Mouse (Mus musculus): ENCODE results near the gene Chd6. TPM values are rescaled to one million over a fixed set of nuclear protein-coding genes. Genes with fewer than 3 reads are reported as not detected.

Gene Chd6
- polyA plus RNA-seq, 1 experiment from 2014 or later: 37.0 TPM

DNA sequence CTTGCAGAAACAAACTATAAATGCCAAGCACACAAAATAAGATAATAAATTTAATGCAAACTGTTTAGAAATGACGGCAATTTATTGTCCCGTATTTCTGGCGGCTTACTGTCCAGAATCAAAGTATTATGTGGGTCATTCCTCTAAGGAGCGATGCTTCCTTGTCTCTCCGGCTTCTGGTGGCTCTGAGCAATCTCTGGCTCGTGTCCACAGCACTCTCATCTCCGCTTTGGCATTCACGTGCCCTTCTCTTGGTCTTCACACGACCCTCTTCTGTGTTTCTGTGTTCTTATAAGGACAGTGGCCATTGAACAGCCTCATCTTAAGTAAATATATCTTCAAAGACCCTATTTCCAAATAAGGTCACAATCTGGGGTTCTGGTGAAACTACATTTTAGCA, 194.2 kb downstream of the Chd6 start:
- H3K9me3 ChIP-seq (ENCODE audit: control insufficient read depth, low read length): no peaks in the 10 kb centered on the region
- no peak for ATAC-seq
- no peaks in the 10 kb centered on the region for H3K36me3 ChIP-seq (ENCODE audit: control insufficient read depth, insufficient read depth)
- no peak overlapping the region for H3K4me2 ChIP-seq (ENCODE audit: low read length)
- peaks cover 29% of the 10 kb centered on the region for H3K27me3 ChIP-seq (replicated peaks; ENCODE audit: control insufficient read depth, insufficient read depth, low read length)
- H3K27ac ChIP-seq (ENCODE audit: low read length): no peak overlapping the region
- 87% methylated on average over 9 of the region's 9 CpGs for WGBS
- no peak overlapping the region for H3K4me3 ChIP-seq (replicated peaks; ENCODE audit: low read length)
- H3K9ac ChIP-seq (replicated peaks; ENCODE audit: low read depth, low read length): no peak overlapping the region
- H3K4me1 ChIP-seq (replicated peaks; ENCODE audit: control insufficient read depth, insufficient read depth, low read length): peaks cover 20% of the 10 kb centered on the region

DNA sequence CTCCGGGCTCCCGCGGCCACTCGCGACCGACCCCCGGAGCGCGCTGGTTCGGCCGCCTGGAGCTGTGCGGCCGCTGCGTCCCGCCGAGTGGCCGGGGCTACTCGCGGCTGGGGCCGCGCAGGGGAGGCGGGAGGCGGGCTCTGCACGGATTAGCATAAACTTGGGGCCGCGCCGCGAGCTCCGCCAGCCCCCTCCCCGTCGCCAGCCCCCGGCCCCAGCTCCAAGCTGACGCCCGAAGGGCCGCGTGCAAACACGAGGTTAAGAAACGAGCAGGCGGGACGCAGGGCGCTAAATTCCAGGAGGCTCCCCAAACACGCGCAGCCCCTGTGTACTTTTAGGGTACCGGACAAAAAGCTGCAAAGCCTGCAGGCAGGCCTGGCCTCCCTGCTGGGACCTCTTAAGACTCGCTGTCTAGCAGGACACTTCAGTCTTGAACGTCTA, 196.6 kb downstream of the Chd6 start, which contains the start of gene Emilin3:
TSS of gene Emilin3 (minus strand) at position 98 of the 441 bp plus-strand sequence.
- Histone ChIP-seq H3K27ac (ENCODE audit: low read length) (no peak within 1 kb of the TSS), H3K9ac (replicated peaks; ENCODE audit: low read depth, low read length) (peak within 1 kb of the TSS; percentile 54), H3K36me3 (ENCODE audit: control insufficient read depth, insufficient read depth) (no peaks in the 10 kb centered on the region), H3K4me2 (ENCODE audit: low read length) (peak within 1 kb of the TSS; percentile 68), H3K27me3 (replicated peaks; ENCODE audit: control insufficient read depth, insufficient read depth, low read length) (peaks cover 29% of the 10 kb centered on the region), H3K4me1 (replicated peaks; ENCODE audit: control insufficient read depth, insufficient read depth, low read length) (peaks cover 20% of the 10 kb centered on the region), H3K4me3 (replicated peaks; ENCODE audit: low read length) (peak within 1 kb of the TSS; percentile 41), H3K9me3 (ENCODE audit: control insufficient read depth, low read length) (no peaks in the 10 kb centered on the region)
- WGBS: under 1% methylated on average over 46 of the region's 46 CpGs
- ATAC-seq: peak; percentile 37; the same call in 1 of the 2 replicates

DNA sequence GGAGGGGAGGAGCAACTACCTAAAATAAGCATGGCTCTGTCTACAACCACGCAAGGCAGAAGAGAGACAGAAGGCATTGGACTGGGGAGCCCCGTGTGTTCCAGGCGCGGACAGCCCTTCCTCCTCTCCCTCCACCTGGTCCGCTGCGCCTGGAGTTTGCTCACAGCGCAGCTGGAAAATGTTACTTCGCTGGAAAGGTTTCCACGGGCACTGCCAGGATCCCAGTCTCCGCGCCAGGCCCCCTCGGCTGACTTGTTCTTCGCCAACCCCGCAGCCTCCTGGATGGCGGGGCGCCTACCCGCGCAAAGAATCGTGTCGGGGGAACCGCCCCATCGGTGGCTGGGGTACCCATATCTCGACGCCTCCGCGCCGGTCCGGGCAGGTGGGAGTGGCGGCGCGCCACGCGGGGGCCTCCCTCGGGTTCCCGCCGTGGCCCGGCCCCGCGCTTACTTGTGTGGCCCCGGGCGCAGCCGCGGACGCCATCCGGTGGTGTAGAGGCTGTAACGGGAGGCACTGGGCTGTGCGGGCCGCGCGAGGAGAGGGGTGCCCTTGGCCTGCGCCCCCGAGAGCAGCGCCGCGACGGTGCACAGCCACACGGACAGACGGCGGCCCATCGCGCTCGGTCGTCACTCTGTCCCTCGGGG, 197.2 kb downstream of the Chd6 start:
- H3K4me1 ChIP-seq (replicated peaks; ENCODE audit: control insufficient read depth, insufficient read depth, low read length): peaks cover 18% of the 10 kb centered on the region
- peak overlapping the region; percentile 68 for H3K4me2 ChIP-seq (ENCODE audit: low read length)
- no peak overlapping the region for H3K27ac ChIP-seq (ENCODE audit: low read length)
- H3K36me3 ChIP-seq (ENCODE audit: control insufficient read depth, insufficient read depth): no peaks in the 10 kb centered on the region
- peak; percentile 49 for ATAC-seq
- H3K9me3 ChIP-seq (ENCODE audit: control insufficient read depth, low read length): no peaks in the 10 kb centered on the region
- peak overlapping the region; percentile 41 for H3K4me3 ChIP-seq (replicated peaks; ENCODE audit: low read length)
- WGBS: 1% methylated on average over 59 of the region's 64 CpGs
- peak overlapping the region; percentile 54 for H3K9ac ChIP-seq (replicated peaks; ENCODE audit: low read depth, low read length)
- H3K27me3 ChIP-seq (replicated peaks; ENCODE audit: control insufficient read depth, insufficient read depth, low read length): peaks cover 29% of the 10 kb centered on the region

DNA sequence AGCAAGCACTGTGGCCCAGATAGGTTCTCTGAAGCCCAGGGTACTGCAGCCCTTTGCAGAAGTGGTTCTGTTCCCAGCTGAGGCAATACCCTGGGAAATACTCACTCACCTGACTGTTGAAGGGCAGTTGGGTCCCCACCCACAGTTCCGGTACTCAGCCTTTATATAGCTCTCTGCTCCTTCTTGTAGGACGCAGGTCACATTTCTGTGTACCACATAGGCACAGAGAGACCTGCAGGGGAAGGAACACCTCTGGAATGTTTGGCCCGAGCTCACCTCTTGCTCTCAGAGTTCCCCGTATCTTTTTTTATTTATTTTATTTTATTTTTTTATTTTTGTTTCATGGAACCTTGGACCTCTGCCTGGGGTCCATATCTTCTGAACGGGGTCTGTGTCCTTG, 198.2 kb downstream of the Chd6 start:
- H3K27me3 ChIP-seq (replicated peaks; ENCODE audit: control insufficient read depth, insufficient read depth, low read length): peaks cover 29% of the 10 kb centered on the region
- peaks cover 15% of the 10 kb centered on the region for H3K4me1 ChIP-seq (replicated peaks; ENCODE audit: control insufficient read depth, insufficient read depth, low read length)
- 93% methylated on average over 5 of the region's 5 CpGs for WGBS
- ATAC-seq: no peak
- H3K27ac ChIP-seq (ENCODE audit: low read length): no peak overlapping the region
- H3K4me3 ChIP-seq (replicated peaks; ENCODE audit: low read length): no peak overlapping the region
- no peak overlapping the region for H3K4me2 ChIP-seq (ENCODE audit: low read length)
- H3K9me3 ChIP-seq (ENCODE audit: control insufficient read depth, low read length): no peaks in the 10 kb centered on the region
- H3K36me3 ChIP-seq (ENCODE audit: control insufficient read depth, insufficient read depth): no peaks in the 10 kb centered on the region
- H3K9ac ChIP-seq (replicated peaks; ENCODE audit: low read depth, low read length): no peak overlapping the region

DNA sequence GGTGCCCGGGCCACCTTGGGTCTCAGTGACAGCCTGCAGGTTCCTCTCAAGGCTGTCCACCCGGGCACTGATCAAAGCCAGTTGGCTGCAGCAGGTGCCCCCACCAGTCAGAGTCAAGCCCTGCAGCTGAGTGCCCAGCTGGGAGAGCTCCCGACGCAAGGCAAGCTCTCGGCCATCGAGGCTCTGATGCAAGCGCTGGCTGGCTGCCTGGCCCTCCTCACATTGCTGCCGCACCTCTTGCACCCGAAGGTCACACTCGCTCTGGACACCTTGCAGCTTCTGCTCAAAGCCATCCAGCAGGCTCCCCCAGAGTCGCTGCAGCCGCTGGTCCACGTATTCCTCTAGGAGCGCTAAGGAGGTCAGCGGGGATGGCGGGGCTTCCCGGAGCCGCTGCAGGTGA, 200.3 kb downstream of the Chd6 start:
- no peak for ATAC-seq

DNA sequence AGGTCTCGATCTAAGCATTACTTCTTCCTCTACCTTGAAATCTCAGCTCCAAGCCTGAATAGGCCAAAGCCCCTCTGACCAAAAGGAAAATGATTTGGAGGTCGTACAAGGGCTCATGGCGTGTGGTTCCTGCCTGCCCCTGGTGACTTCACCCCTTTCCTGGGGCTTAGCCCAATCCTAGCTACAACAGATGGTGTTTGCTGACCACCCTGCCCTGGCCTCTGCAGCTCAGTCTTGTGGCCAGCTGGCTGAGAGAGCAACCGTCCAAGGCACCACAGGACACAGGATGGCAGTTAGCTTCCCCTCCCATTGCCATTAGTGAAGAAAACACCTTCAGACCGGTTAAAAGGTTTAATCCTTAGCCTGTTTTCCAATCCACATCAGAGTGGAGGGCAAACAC, 202.8 kb downstream of the Chd6 start:
- ATAC-seq: no peak
- no peak overlapping the region for H3K4me3 ChIP-seq (replicated peaks; ENCODE audit: low read length)
- H3K27me3 ChIP-seq (replicated peaks; ENCODE audit: control insufficient read depth, insufficient read depth, low read length): peaks cover 11% of the 10 kb centered on the region
- no peak overlapping the region for H3K9ac ChIP-seq (replicated peaks; ENCODE audit: low read depth, low read length)
- H3K9me3 ChIP-seq (ENCODE audit: control insufficient read depth, low read length): no peaks in the 10 kb centered on the region
- no peaks in the 10 kb centered on the region for H3K36me3 ChIP-seq (ENCODE audit: control insufficient read depth, insufficient read depth)
- peaks cover under 1% of the 10 kb centered on the region; the same call in 1 of the 2 replicates for H3K4me1 ChIP-seq (replicated peaks; ENCODE audit: control insufficient read depth, insufficient read depth, low read length)
- no peak overlapping the region for H3K27ac ChIP-seq (ENCODE audit: low read length)
- no peak overlapping the region for H3K4me2 ChIP-seq (ENCODE audit: low read length)
- WGBS: 81% methylated on average over 5 of the region's 5 CpGs

More for the DNA sequence above, 200.3 kb downstream of the Chd6 start:
- Histone ChIP-seq H3K4me2 (ENCODE audit: low read length) (no peak overlapping the region), H3K4me3 (replicated peaks; ENCODE audit: low read length) (no peak overlapping the region), H3K27me3 (replicated peaks; ENCODE audit: control insufficient read depth, insufficient read depth, low read length) (peaks cover 28% of the 10 kb centered on the region), H3K36me3 (ENCODE audit: control insufficient read depth, insufficient read depth) (no peaks in the 10 kb centered on the region), H3K27ac (ENCODE audit: low read length) (no peak overlapping the region), H3K4me1 (replicated peaks; ENCODE audit: control insufficient read depth, insufficient read depth, low read length) (peaks cover 15% of the 10 kb centered on the region), H3K9me3 (ENCODE audit: control insufficient read depth, low read length) (no peaks in the 10 kb centered on the region), H3K9ac (replicated peaks; ENCODE audit: low read depth, low read length) (no peak overlapping the region)
- WGBS: 62% methylated on average over 18 of the region's 18 CpGs

DNA sequence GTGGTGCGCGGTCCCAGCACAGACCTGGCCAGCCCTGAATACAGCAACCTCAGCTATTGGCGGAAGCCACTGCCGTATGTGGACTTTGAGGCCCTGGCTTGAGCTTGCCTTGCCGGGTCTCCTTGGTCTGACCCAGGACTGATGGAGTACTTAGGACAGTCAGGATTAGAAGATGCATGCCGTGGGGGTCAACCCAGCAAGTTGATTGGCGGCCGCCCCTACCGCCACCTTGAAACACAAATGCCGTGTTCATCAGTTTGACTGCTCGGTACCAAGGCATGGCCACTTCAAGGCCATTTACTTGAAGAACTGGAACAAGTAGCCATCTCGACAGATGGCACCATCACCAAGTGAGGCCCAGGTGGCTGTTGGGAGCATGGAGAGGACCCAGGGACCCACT, 203.6 kb downstream of the Chd6 start:
- Histone ChIP-seq H3K4me2 (ENCODE audit: low read length) (no peak overlapping the region), H3K27me3 (replicated peaks; ENCODE audit: control insufficient read depth, insufficient read depth, low read length) (peaks cover 3% of the 10 kb centered on the region), H3K4me1 (replicated peaks; ENCODE audit: control insufficient read depth, insufficient read depth, low read length) (no peaks in the 10 kb centered on the region), H3K4me3 (replicated peaks; ENCODE audit: low read length) (no peak overlapping the region), H3K27ac (ENCODE audit: low read length) (no peak overlapping the region), H3K36me3 (ENCODE audit: control insufficient read depth, insufficient read depth) (no peaks in the 10 kb centered on the region), H3K9ac (replicated peaks; ENCODE audit: low read depth, low read length) (no peak overlapping the region), H3K9me3 (ENCODE audit: control insufficient read depth, low read length) (no peaks in the 10 kb centered on the region)
- 95% methylated on average over 12 of the region's 12 CpGs for WGBS
- ATAC-seq: no peak

DNA sequence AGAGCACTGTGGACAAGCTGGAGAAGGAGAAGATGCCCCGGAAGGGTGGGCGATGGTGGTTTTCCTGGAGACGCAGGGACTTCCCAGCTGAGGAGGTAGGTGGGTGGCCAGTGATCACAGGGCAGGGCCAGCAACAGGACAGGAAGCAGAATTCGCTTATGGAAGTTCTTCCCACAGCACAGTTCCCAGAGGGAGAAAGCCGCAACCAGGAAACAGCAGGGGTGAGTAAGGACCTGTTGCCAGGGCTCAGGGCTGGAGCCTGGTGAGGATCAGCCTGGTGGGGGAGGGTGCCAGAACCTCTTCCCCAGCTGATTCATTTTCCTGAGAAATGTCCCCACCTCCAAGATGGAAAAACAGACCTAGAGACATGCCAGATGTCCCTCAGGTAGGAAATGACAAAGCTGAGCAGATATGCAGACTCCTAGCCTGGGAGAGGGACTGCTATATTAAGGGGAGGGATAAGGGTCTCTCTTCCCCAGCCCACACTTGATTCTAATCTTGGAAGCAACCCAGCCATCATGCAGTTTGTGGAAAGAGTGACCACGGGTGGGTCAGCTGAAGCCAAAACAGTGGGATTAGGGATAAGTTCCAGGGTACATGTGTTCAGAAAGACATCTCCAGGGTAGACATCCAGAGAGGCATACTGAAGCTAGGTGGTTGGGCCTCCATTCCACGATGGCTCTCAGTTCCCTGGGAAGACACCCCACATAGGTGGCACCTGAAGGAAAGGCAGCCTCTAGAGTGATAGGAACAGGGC, 207.0 kb downstream of the Chd6 start:
- WGBS: 86% methylated on average over 7 of the region's 7 CpGs
- Histone ChIP-seq H3K4me1 (replicated peaks; ENCODE audit: control insufficient read depth, insufficient read depth, low read length) (no peaks in the 10 kb centered on the region), H3K36me3 (ENCODE audit: control insufficient read depth, insufficient read depth) (no peaks in the 10 kb centered on the region), H3K9me3 (ENCODE audit: control insufficient read depth, low read length) (no peaks in the 10 kb centered on the region), H3K27me3 (replicated peaks; ENCODE audit: control insufficient read depth, insufficient read depth, low read length) (no peaks in the 10 kb centered on the region), H3K27ac (ENCODE audit: low read length) (no peak overlapping the region), H3K4me2 (ENCODE audit: low read length) (no peak overlapping the region), H3K4me3 (replicated peaks; ENCODE audit: low read length) (no peak overlapping the region), H3K9ac (replicated peaks; ENCODE audit: low read depth, low read length) (no peak overlapping the region)
- no peak for ATAC-seq
